Mouse (Mus musculus) heart, adult 2 months (tissue): ENCODE measurements around the gene Tnik.

Experiments used
- CTCF ChIP-seq: fragments of 200-600 bp; IDR thresholded peaks from 2 replicates; pipeline ENCODE4 v1.8.1; 2022; ENCODE audit warnings: antibody characterized with exemption, mild to moderate bottlenecking, moderate library complexity
- EP300 ChIP-seq: fragments of 200-500 bp; IDR thresholded peaks from 2 replicates; pipeline ENCODE4 v1.6.1; 2011; ENCODE audit warnings: low read depth, low read length, control low read depth; ENCODE audit not compliant: insufficient read depth

DNA sequence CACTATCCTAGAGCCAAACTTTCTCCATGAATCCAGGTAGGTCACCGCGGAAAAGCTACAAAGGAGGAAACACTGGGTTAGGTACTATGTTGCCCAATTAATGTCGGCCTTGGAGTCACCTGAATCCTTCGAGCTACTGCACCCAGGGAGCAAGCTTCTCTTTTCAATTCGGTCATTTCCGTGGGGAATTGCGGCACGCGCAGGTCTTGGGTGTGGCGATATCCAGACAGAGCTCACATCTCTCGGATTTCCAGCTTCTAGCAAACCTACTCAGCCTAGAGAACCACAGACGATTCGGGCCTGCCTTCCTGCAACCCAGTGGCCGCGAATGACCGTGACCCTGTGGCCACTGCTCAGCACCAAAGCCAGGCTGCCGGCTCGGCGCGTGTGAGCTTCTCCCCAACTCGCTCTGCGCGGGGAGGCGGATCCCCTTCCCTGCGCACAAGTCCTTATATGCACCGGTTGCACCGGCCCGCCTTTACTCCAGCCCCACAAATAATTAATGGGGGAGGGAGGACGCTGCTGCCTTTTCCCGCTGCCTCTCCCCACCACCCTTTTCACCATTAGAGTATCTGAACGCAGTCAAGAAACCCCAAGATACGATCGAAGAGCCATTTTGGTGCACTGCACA lies 528 bp upstream of the Tnik start:
- TF ChIP-seq EP300 (no peak), CTCF (no peak)
